Mouse (Mus musculus) heart, adult 2 months (tissue): Measurements from ENCODE around the gene Snx10.

Experiments
- CTCF ChIP-seq: fragments of 200-600 bp; IDR thresholded peaks from 2 replicates; pipeline ENCODE4 v1.8.1; 2022; ENCODE audit warnings: antibody characterized with exemption, mild to moderate bottlenecking, moderate library complexity
- EP300 ChIP-seq: fragments of 200-500 bp; IDR thresholded peaks from 2 replicates; pipeline ENCODE4 v1.6.1; 2011; ENCODE audit warnings: low read depth, low read length, control low read depth; ENCODE audit not compliant: insufficient read depth
- POLR2A ChIP-seq: fragments of 200-500 bp; IDR thresholded peaks from 2 replicates; pipeline ENCODE4 v1.6.1; 2011; ENCODE audit warnings: mild to moderate bottlenecking, low read depth, low read length, control low read depth; ENCODE audit not compliant: insufficient read depth

DNA sequence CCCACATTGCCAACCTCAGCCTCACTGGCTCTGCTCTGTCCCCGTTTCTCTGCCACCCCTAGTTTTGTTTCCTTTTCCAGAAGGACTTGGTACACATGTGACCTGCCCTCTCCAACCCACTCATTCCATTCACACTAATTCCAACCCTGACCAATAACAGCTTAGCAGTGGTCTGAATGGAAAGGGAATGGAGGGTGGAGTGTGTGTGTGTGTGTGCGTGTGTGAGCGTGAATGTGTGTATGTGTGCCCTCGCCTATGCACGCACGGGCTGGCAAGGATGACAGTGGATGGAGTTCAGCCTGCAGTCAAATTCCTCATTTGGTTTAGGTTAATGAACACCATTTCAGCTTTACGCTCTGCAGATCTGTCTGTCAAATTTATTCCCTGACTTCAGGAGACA lies 74.4 kb downstream of the Snx10 start:
- TF ChIP-seq EP300 (no peak), POLR2A (no peak), CTCF (no peak)
